Mouse (Mus musculus) T-helper 1 cell (primary cell): ENCODE measurements around the gene Jag1.

ENCODE experiments used
- in situ Hi-C: fragments of 300-600 bp; cut with MboI, MseI; formaldehyde crosslinking; loops from one replicate; pipeline ENCODE4 v1.15.1; 2025; ENCODE audit warnings: high pct_unique_total_duplicates

Jag1 gene

DNA sequence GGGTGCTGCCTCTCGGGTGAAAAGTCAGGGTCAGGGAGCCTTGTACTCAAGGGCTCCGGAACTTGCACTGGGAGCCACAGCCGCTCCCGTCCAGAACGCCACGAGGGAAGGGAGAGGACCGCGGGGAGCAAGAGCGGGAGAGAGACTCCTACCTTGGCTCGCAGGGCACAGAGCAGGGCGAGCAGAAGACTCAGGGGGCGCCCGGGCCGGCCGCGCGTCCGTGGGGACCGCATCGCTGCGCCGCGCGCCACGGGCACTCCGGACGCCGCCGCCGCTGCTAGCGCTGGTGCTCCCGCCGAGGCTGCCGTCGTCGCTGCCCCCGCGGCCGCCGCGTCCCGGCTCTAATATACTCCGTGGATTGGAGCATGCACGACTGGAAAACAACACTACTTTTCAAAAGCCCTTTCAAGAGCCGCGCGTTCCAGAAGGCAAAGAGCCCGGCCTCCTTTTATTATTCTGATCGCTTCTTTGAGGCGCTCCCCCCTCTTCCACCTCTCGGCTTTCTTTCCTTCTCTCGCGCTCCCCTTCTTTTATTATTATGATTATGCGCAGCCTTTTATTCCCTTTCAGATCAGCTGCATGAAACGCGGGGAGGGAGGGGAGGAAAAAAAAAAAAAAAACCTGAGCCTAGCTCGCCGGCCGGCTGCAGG, at the start of gene Jag1:
TSS of gene Jag1 (minus strand) at position 620 of the 650 bp plus-strand sequence.
- in situ Hi-C loops, result no loop called here

DNA sequence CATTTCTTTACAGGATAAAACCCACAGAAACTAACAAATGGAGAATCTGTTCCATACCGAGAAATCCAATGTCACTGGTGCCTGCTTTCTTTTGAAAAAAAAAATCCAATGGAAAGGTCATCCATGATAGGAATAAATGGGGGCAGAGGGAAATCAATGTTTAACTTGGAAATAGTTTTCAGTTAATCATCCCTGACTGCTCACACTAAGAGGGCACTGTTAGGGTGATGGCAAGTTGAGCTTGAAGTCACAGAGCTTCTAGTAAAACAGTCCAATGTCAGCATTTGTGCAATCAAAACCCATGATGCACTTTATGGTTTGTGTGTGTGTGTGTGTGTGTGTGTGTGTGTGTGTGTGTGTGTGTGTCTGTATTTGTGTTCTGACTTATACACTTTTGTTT, 39.6 kb upstream of the Jag1 start:
- in situ Hi-C loops, result no loop called here

DNA sequence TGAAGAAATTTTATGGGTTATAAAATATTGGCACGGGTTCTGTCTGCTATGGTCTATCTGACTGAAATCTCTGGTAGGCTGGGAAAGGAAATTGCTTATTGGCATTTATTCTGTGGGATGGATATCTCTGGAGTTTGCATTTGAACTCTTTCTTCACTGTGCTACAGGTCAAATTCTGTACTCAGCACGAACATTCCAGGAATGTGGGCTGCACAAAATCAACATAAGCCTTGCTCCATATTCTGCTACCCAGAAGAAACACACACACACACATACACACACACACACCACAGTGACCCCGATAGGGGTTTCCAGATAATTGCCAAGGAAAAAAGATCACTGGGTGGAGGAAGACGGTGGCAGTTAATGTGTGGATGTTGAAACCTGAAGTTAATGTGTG, 37.4 kb upstream of the Jag1 start:
- in situ Hi-C loops, result no loop called here

DNA sequence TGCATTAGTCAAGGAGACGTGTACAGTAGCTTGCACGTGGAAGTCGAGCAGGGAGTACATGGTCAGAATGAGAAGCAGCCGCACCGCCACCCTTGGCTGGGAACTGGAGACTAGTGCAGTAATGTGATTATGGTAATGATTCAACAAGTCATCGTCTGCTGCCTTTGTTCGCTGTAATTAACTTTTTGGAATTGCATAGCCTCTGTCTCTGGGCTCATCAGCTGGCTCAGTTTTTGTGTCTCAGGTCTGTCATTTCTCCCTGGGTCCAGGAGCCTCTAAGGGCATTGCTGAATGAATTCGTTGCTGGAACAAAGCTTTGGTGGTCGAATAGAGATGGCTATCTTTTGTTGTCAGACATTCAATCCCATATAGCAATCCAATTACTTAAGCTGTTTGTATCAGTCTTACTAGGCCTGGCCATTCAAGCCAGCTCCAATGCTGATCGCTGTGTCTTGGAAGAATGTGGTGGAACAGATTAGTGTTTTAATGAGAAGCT, 36.8 kb upstream of the Jag1 start:
- in situ Hi-C loops, result no loop called here

DNA sequence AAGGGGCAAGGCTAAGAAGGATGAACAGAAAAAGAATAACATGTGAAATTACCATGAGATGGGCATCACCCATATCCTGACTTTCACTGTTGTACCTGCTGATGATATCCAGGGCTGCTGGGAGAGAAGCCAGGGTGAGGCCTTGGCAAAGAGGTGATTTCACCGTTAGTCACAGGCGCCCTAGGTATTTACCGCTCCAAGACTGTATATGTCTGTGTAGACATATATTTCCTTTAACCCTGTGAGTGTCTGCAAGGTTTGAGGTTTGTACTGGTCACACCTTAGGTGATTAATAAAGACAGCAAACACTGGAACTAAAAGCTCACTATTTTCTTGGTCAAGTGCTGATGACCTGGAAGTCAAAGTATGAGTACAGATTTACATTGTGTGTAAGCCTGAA, 34.5 kb upstream of the Jag1 start:
- in situ Hi-C loops, result no loop called here

DNA sequence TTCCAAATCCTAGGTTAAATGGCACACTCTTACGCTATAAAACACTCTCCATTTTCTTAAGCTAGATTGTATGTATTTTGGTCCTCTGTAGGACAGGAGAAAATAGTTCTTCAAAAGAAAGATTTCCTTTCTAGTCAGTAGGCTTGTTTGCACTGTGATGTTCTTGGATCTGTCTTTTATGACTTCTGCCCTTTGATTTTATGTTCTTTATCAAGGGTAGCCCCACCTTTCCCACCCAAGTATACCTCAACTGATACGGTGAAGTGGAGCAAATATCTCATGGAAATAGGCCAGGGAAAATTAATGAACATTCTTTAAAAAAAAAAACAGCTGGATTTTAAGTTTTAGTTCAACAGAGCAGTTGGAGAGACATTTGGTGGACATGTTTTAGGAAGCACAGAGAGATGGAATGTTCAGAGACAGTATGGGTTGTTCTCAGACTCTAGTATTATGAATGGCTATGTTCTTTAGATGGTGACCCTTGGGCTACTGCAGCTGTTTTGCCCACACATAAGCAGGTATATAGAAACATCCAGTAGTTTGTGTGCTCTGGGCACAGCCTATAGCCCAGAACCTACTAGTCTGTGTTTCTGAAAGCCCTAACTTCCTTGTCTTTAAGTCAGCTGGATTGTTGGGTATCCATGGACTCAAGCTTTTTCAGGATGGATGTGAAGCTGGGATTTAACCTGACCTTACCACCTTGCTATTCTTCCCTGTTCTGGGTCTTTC, 30.7 kb upstream of the Jag1 start:
- in situ Hi-C loops, result no loop called here

DNA sequence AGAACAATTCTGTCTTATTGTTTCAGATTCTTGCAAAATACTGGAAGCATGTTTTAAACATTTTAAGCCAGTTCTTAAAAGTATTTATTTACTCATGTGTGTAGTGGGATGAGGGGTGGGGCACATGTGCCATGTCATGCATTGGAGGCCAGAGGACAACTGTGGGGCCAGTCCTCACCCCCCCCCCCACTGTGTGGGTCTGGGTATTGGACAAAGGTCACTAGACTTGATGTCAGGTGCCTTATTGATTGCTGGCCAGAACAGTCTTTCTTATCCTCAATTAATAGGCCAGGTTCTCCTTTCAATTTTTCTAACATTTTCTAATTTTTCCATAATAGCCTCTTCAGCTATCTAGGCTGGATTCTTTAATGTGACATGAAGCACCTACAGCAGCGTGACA, 21.6 kb upstream of the Jag1 start:
- in situ Hi-C loops, result loop anchor here (10.0 kb wide), 1 partner anchor 307 kb away; no protein-coding TSS in a partner anchor

DNA sequence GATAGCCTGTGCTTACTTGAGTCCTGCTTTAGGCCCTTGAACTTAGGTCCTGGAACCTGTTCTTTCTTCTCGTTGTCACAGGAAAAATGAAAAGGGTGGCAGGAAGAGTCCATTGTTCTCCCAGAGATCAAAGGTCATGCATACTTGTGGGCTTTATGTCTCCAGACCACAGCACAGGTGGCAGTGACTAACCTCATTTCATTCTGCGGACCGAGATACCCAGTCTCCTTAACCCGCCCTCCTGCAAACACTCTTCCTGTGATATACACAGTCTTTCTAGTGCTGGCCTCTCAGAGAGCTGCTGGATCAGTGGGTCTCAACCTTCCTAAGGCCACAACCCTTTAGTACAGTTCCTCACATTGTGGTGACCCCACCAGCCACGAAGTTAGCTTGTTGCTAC, 17.6 kb upstream of the Jag1 start:
- in situ Hi-C loops, result loop anchor here (10.0 kb wide), 1 partner anchor 311 kb away; no protein-coding TSS in a partner anchor

DNA sequence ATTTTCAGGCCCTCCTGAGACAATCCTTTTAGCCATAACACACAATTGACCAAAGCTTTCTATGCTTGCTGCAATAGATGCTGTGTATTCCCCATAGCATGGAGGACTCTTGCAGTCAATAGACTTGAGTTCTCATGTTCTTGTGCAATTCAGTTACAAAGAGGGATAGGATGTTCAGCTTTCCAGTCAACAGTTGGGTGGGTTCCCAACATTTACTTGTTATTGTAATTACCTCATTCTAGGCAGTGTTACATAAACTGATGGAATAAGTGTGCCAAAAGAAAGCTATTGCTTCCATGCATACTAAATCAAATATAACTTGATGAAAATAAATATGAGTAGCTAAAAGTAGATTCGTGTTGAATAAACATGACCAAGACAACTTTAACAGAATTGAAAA, 8.4 kb upstream of the Jag1 start:
- in situ Hi-C loops, result no loop called here

DNA sequence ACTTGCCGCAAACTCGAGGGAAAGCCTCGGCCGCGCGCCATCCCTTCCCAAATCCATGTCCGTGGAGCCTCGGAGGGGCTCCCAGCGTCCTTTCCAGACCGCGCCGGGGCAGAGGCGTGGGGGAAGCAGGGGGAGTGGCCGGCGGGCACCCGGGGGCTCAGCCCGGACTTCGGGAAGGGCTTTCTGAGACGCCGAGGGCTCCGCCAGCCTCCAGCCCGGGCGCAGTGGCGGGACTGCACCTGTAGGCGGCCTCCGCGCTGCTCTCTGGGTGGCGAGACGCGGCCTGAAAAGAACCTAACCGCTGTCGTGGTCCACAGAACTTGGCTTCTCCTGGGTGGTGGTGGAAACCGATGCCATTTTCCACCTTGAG, 862 bp upstream of the Jag1 start:
- in situ Hi-C loops, result no loop called here

DNA sequence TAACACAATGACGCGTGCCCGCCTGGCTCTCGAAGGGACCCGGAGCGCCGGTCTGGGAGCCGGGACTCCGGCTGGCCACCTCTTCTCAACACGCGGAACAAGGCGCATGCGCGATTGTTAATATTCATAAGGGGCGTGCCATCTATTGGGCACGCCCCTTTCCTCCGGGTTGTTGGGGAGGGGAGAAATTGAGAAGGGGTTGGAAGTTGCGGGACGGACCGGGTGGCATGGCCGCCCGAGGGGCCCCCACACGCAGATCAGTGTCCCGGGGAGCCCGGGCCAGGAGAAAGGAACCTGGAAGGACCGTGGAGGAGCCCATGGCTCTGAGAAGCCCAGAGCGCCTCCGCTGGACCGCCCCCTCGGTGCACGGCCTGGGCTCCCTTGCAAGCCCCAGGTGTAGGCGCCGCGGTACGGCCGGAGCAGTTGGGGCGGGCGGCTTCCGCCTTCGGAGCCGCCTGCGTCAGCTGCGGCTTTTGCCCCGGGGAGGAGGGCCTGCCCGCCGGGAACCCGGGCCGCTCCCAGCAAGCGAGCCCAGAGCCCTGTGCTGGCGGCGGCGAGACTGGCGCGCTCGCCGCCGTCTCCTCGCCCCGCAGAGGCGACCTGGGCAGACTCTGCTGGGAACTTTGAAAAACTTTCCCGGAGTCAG, 354 bp upstream of the Jag1 start:
- in situ Hi-C loops, result no loop called here

DNA sequence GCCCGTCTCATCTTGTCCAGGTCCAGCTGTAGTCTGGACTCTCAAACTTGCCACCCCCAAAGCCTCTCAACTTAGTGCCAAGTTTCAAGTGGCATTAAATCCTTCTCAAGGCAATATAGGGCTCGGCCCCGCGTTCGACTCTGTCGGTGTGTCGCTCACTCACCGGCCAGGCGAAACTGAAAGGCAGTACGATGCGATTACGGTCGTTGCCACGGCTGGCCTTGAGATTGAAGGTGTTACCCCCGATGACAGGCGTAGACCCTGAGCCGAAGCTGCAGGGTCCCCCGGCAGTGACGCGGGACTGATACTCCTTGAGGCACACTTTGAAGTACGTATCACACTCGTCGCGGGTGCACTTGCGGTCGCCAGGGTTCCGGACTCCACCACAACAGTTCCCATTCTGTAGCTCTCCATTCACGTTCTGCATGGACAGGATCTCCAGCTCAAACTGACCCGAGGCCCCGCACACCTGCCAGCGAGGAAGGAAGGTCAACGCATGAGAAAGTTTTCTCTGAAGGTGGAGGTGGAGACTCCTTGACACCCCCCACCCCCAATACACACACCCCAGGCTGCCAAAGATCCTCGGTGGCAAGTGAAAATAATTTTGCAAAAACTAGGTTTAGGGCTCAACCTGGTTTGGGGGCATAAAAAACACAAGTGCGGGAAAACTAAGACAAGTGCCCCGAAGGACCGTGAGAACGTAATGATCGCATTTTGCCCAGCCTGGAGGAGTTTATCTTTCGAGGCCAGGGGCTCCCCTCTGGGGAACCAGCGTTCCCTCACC, 1.0 kb downstream of the Jag1 start:
- in situ Hi-C loops, result no loop called here

DNA sequence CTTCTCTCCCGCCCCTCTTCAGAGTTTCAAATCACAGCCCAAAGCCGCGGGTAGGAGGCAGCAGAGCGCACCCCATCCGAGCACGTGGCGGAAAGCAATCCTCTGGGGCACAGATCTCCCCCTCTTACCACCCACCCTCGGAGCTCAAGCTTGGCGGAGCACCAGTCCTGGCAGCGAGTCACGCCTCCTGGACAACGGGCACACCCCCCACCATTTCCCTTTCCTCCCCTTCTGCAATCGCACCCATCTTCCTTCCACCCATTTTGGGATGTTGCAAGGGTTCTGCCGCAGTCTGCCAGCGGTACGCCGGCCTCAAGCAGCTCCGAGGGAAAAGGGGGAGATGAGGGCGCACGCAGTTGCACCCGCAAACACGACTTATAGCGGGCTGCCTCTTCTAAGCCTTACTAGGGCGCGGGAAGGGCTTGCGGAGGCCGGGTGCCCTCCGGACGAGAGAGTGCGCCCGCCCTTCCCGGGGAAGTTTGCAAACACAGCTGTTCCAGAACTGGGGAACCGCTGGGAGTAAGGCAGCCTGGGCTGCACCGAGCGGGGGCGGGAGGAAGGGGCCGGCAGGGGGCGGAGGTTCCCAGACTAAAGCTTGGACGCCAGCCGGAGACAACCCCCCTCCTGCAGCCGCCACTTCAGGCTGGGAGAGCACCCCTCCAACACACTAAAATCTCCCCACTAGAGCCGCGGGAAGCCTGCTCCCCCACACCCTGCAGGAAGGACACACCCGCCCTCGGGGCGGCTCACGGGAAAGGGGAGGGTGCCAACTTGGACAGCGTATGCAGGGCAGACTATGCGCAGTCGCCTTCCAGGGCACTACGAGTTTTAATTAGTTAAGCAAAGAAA, 2.0 kb downstream of the Jag1 start:
- in situ Hi-C loops, result no loop called here

DNA sequence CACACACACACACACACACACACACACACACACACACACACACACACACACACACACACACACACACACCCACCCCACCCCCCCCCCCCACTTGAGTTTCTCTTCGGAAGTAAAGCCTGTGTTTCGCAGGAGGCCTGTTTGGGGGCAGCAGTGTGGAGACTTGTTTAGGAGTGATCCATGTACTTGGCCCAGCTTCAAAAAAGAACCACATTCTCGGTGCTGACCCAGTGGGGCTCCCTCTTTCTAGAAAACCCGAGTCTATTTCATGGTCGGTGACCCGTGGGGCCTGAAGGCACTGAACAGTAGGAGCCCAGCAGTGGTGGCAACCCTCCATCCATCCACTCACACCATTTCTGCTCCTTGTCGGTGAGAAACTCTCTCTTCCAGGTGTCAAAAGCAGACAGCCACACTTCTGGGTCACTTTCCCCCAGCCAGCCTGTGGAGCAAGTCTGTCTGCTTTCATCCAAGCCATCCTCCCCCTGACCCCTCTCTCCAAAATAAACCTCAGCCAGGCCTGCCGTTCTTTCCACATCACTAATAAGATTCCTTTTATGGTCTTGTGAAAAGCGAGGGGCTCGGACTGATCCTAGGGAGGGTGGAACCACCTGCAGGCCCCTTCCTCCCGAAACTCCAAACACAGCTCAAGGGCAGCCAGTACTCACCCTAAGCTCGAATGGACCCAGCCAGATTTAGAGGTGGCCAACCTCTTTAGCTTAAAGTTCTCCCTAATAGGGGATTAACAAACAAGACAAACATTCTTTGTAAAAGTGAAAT, 3.0 kb downstream of the Jag1 start:
- in situ Hi-C loops, result no loop called here

DNA sequence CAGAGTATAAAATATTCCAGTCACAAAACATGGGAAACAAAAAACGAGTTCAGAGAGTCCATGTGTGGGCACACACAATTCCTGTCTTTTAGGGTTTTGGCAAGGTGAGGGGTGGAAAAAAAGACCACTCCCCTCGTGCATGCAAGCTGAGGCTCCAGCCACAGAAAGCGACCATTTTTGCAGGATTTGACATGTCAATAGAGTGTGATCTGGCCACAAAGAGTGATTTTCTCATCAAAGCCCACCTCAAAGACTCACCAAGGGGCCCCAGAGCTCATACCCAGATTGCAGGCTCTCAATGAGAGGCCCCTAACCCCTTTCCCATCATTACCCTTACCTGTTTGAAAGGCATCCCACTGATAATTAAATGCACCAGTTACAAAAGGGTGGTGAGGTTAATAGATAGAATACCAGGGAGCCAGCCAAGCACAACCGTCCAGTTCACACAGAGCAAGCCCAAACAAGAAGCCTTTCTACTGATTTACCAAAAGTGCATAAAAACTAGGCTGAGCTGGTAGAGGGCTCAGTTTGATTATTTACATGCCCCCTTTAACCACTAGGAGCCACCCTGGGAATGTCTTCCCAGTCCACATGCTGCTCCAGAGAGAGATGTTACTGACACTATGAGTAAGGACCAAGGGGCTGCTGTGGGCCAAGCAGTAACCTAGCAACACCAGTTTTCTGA, 6.1 kb downstream of the Jag1 start:
- in situ Hi-C loops, result no loop called here

DNA sequence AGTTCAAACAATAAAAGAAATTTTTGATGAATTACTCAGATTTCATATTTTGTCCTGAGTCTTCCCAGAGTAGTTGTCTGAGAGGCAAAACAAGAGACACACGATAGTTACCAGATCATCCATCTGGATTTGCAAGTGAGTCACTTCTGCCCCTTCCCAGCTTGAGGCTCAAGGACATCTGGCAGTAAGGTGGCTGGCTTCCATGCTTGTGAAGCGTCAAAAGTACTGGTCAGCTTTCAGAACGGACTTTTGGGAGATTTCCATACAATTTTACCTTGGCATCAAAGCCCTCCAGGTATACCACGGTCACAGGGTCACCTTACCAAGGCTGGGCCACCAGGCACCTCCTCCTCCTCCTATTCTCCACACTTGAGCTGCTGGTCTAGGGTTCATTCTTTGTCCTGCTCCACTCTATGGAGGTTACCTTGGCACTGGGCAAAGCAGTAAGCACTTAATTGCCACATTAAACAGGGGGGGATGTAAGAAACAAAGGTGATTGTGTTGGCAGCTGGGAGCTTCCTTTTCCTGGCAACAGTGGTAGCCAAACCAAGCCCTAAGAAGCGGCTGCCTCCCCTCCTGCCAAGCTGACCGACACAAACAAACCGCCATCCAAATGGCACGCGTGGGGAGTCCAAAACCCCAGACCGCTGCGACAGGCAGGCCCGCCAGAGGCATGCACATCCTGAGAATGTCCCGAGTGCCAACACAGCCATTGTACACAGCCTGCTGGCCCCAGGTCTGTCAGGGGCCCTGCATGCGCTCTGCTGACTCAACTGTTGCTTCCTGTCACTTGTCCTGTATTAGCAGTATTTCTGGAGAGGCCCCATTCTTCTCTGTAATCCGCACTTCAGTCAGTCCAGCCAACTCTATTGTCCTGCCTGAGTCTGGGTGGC, 6.9 kb downstream of the Jag1 start:
- in situ Hi-C loops, result no loop called here

DNA sequence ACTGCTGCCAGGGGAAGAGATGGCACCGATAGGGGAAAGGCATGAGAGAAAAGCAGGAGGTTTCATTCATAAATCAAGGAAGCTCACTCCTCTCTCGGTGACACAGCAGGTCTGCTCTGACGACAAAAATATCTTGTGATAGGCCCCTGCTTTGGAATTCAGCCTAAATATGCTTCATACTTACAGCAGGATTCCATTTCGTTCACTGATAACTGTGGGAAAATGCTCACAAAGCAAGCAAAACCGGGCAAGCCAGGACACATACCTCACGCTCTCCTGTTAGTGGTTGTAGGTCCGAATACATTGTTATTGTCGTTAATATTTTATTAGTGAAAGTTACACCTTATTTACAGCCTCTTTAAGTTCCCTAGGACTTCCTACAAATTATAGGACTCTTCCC, 8.5 kb downstream of the Jag1 start:
- in situ Hi-C loops, result no loop called here

DNA sequence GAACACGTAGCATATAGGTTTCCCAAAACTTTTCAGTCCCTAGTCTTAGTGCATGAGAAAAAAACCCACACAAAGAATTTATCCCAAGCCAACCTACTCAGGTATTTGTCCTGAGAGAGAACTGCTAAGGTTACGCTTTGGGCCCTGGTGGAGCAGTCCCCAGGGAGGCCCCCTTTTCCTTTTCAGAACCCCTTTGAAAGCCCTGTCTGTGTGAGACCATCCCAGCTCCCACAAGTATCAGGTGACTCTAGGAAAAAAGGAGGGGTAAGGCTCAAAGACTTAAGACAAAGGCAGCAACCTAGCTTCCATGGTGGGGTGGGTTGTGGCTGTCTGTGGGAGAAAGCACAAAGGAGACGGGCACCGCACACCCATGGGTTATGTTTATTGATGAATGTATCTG, 9.2 kb downstream of the Jag1 start:
- in situ Hi-C loops, result no loop called here

DNA sequence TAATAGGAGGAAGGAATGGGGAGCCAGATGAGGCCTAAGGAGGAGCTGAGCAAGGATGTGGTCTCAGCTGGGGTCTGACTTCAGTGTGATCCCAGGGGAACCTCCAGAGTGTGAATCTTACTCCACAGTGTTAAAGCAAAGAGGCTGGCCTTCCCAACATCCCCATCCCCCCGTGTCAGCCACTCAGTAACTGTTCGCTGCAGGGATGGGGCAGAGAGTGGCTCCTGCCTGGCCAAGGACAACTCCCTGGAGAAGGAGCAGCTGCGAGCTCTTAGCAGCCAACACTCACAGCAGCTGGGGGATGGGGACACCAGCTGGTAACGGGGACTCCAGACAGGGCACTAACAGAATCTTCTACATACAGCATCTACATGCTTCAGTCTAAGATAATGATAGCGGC, 15.4 kb downstream of the Jag1 start:
- in situ Hi-C loops, result no loop called here
